13 mouse cellular contexts compared by ENCODE assay signal in genomic region chr17:75107412-75107811, GRCm38 (mm10).
DNase-seq lines count a peak whose midpoint lies in the region; ATAC-seq lines count a peak whose summit lies in the region.
"Had no signal": no experiment of that assay in that cellular context is flagged by ENCODE, and none has a peak within 500 bp of the region (broad histone marks: within the 10 kb centered on the region; RNA-seq: fewer than 3 reads in every experiment).

No protein-coding gene starts in this region.

- H3K9ac ChIP-seq in hindbrain, embryonic 15.5 days: no peak overlapping the region
- H3K9ac ChIP-seq in hindbrain, embryonic 11.5 days (ENCODE audit: low read depth, low read length): no peak overlapping the region
- no peak overlapping the region for H3K9ac ChIP-seq in hindbrain, embryonic 16.5 days (ENCODE audit: low read depth, low read length)
- H3K9ac ChIP-seq: heart, embryonic 15.5 days; lung, embryonic 14.5 days had no signal

- ATAC-seq in hindbrain, embryonic 15.5 days (ENCODE audit: low FRiP score, low read depth): 0 out of 2 replicates have a peak, but pooled peaks have one; percentile 56
- no peak for ATAC-seq in hindbrain, embryonic 11.5 days (ENCODE audit: low FRiP score)
- peak; percentile 71 for ATAC-seq in hindbrain, embryonic 16.5 days

- no peaks in the 10 kb centered on the region for H3K4me1 ChIP-seq in hindbrain, embryonic 15.5 days (replicated peaks)
- no peaks in the 10 kb centered on the region for H3K4me1 ChIP-seq in hindbrain, embryonic 11.5 days (replicated peaks; ENCODE audit: control insufficient read depth, insufficient read depth, low read length)
- H3K4me1 ChIP-seq in hindbrain, embryonic 16.5 days (ENCODE audit: control insufficient read depth, insufficient read depth, low read depth, low read length): no peaks in the 10 kb centered on the region

- H3K27ac ChIP-seq in hindbrain, embryonic 15.5 days (replicated peaks): no peak overlapping the region
- no peak overlapping the region for H3K27ac ChIP-seq in hindbrain, embryonic 11.5 days (ENCODE audit: low read depth, low read length)
- no peak overlapping the region for H3K27ac ChIP-seq in hindbrain, embryonic 16.5 days (ENCODE audit: low read depth, low read length)
- H3K27ac ChIP-seq: heart, embryonic 15.5 days had no signal

- H3K9me3 ChIP-seq in hindbrain, embryonic 15.5 days: no peaks in the 10 kb centered on the region
- no peaks in the 10 kb centered on the region for H3K9me3 ChIP-seq in hindbrain, embryonic 11.5 days (ENCODE audit: control insufficient read depth, low read length)
- no peaks in the 10 kb centered on the region for H3K9me3 ChIP-seq in hindbrain, embryonic 16.5 days (ENCODE audit: control insufficient read depth, low read length)
- H3K9me3 ChIP-seq: heart, embryonic 15.5 days had no signal

- no peak overlapping the region for H3K4me2 ChIP-seq in hindbrain, embryonic 15.5 days
- H3K4me2 ChIP-seq in hindbrain, embryonic 11.5 days (replicated peaks; ENCODE audit: low read depth, low read length): no peak overlapping the region
- H3K4me2 ChIP-seq in hindbrain, embryonic 16.5 days (ENCODE audit: low read length): peak overlapping the region; percentile 15; the same call in 1 of the 2 replicates
- H3K4me2 ChIP-seq: heart, embryonic 15.5 days; lung, embryonic 14.5 days had no signal

- H3K27me3 ChIP-seq in hindbrain, embryonic 15.5 days: no peaks in the 10 kb centered on the region
- no peaks in the 10 kb centered on the region for H3K27me3 ChIP-seq in hindbrain, embryonic 11.5 days (ENCODE audit: control insufficient read depth, insufficient read depth, low read length)
- H3K27me3 ChIP-seq in hindbrain, embryonic 16.5 days (replicated peaks; ENCODE audit: control insufficient read depth, insufficient read depth, low read length): no peaks in the 10 kb centered on the region
- H3K27me3 ChIP-seq: CH12.LX; heart, embryonic 15.5 days had no signal

- DNase-seq in hindbrain, embryonic 11.5 days (ENCODE audit: low spot score): no peak
- DNase-seq in right cerebral cortex, adult 18-20 months: peak; percentile 32
- DNase-seq in right cerebral cortex, postnatal 14 days: no peak
- no peak for DNase-seq in MN1 (ENCODE audit: low spot score)
- no peak for DNase-seq in heart, adult 8-10 months (ENCODE audit: low spot score)
- DNase-seq: cerebellum, adult 8-10 months; kidney, postnatal 36 days; lung, embryonic 14.5 days; thymus, postnatal 25 days had no signal

- no peaks in the 10 kb centered on the region for H3K36me3 ChIP-seq in hindbrain, embryonic 15.5 days
- no peaks in the 10 kb centered on the region for H3K36me3 ChIP-seq in hindbrain, embryonic 11.5 days (ENCODE audit: control insufficient read depth, insufficient read depth, low read length)
- no peaks in the 10 kb centered on the region for H3K36me3 ChIP-seq in hindbrain, embryonic 16.5 days (ENCODE audit: control insufficient read depth, insufficient read depth, low read length)
- H3K36me3 ChIP-seq: heart, embryonic 15.5 days had no signal

- no peak overlapping the region for H3K4me3 ChIP-seq in hindbrain, embryonic 15.5 days
- no peak overlapping the region for H3K4me3 ChIP-seq in hindbrain, embryonic 11.5 days (ENCODE audit: low read depth, low read length)
- H3K4me3 ChIP-seq in hindbrain, embryonic 16.5 days (ENCODE audit: low read length): no peak overlapping the region
- H3K4me3 ChIP-seq: heart, embryonic 15.5 days had no signal

- WGBS in hindbrain, embryonic 15.5 days: 47% methylated on average over 7 of the region's 7 CpGs
- WGBS in hindbrain, embryonic 11.5 days: 72% methylated on average over 7 of the region's 7 CpGs
- 29% methylated on average over 7 of the region's 7 CpGs for WGBS in hindbrain, embryonic 16.5 days
